Mouse (Mus musculus): ENCODE measurements around the gene Adamts5.

- no peak for TF ChIP-seq CTCF (IDR thresholded peaks at IDR 0.05; ENCODE audit: extremely low read depth, insufficient read depth, insufficient read length, insufficient replicate concordance)
- no peak for TF ChIP-seq POLR2A (IDR thresholded peaks at IDR 0.05; ENCODE audit: low read depth, low read length)
Measured at GRCm38 (mm10) chr16:85854505-85854904, 47.1 kb downstream of the Adamts5 start.
